Mouse (Mus musculus) heart, embryonic 13.5 days (tissue): ENCODE results near the gene Hfe2. TPM values are rescaled to one million over a fixed set of nuclear protein-coding genes. Genes with fewer than 3 reads are reported as not detected.

Experiments used
- polyA plus RNA-seq: library from polyadenylated mRNA; unstranded; fragments of >200 nt; fragmentation: Nextera tagmentation; extraction: Ambion mirVana; gene quantifications from 2 replicates; pipeline ENCODE4 v1.2.1, GENCODE M21; 2015

Gene Hfe2
- polyA plus RNA-seq, 1 experiment from 2014 or later, result 7.4 TPM

Other genes with a start within 250 kb of the Hfe2 start
- 1.3 and 1.5 TPM in 2 replicates for gene Fcgr1, start 231.2 kb upstream of the Hfe2 start, polyA plus RNA-seq
- gene BC107364, start 72.9 kb upstream of the Hfe2 start, polyA plus RNA-seq, result 0.68 and 0.78 TPM in 2 replicates
- gene Txnip, start 32.8 kb downstream of the Hfe2 start, polyA plus RNA-seq, result 156 and 165 TPM in 2 replicates
- gene Gm16253, start 51.8 kb downstream of the Hfe2 start, polyA plus RNA-seq, result 1.6 and 1.7 TPM in 2 replicates
- 33.5 and 36.1 TPM in 2 replicates for gene Polr3gl, start 69.0 kb downstream of the Hfe2 start, polyA plus RNA-seq
- gene Ankrd34a, start 71.5 kb downstream of the Hfe2 start, polyA plus RNA-seq, result 6.5 and 8.1 TPM in 2 replicates
- gene Lix1l, start 76.0 kb downstream of the Hfe2 start, polyA plus RNA-seq, result 4.6 and 5.2 TPM in 2 replicates
- gene Rbm8a, start 104.8 kb downstream of the Hfe2 start, polyA plus RNA-seq, result 80.7 and 84.5 TPM in 2 replicates
- gene Pex11b, start 110.2 kb downstream of the Hfe2 start, polyA plus RNA-seq, result 35.8 and 37.3 TPM in 2 replicates
- 0.05 and 0.14 TPM in 2 replicates for gene Gm42957, start 110.3 kb downstream of the Hfe2 start, polyA plus RNA-seq
- gene Itga10, start 120.4 kb downstream of the Hfe2 start, polyA plus RNA-seq, result 0.82 and 1.1 TPM in 2 replicates
- 0.09 and 0.33 TPM in 2 replicates for gene Ankrd35, start 145.0 kb downstream of the Hfe2 start, polyA plus RNA-seq
- gene Pias3, start 171.2 kb downstream of the Hfe2 start, polyA plus RNA-seq, result 36.0 and 37.7 TPM in 2 replicates
- 7.1 and 7.2 TPM in 2 replicates for gene Nudt17, start 183.4 kb downstream of the Hfe2 start, polyA plus RNA-seq
- gene Polr3c, start 202.5 kb downstream of the Hfe2 start, polyA plus RNA-seq, result 25.2 and 29.3 TPM in 2 replicates
- 36.9 and 44.8 TPM in 2 replicates for gene Rnf115, start 202.5 kb downstream of the Hfe2 start, polyA plus RNA-seq